ENCODE assay signal across 22 mouse cellular contexts in the genomic region with DNA sequence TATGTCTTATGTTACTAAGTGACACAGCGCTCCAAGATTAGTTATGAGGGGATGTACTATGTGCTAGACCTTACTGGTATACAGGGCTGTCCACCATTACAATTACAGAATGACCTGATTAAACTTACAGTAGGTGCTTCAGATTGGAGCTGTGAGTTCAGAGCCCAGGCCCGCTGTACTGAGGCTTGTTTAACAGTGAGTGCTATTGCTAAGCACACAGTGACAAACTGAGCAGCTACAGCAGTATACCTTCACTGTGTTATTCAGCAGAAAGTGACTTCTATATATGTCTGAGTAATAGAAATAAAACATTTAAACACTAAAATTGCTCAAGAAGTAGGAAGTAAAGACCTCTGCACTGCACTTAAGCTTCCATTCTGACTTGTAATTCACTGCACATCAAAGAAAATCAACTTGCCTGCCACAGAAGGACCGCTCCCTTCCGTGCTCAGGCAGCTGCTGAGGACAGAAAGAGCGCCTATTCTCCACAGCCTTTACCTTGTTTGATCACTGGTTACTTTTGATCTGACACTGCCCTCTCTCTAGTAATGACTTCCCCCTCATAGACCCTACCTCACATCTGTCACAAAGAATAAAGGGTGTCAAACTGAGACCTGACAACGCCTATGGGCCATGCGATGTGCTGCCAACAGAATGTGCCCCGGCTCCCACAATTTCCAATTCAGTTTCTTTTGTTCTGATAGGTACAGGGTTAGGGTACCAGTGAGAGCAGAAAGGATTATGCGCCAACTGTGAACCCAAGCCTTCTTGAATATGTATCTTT. TPM values are rescaled to one million over a fixed set of nuclear protein-coding genes. Genes with fewer than 3 reads are reported as not detected.
DNase-seq lines count a peak whose midpoint lies in the region; ATAC-seq and TF ChIP-seq lines count a peak whose summit lies in the region.
"Had no signal": no experiment of that assay in that cellular context is flagged by ENCODE, and none has a peak within 500 bp of the region (broad histone marks: within the 10 kb centered on the region; RNA-seq: fewer than 3 reads in every experiment).

No protein-coding gene starts in this region.

- peaks cover 9% of the 10 kb centered on the region for H3K4me1 ChIP-seq in forebrain, embryonic 13.5 days
- H3K4me1 ChIP-seq in forebrain, postnatal 0 days (ENCODE audit: insufficient read depth) = no peaks in the 10 kb centered on the region
- peaks cover 24% of the 10 kb centered on the region for H3K4me1 ChIP-seq in midbrain, embryonic 10.5 days
- no peaks in the 10 kb centered on the region for H3K4me1 ChIP-seq in midbrain, postnatal 0 days (ENCODE audit: insufficient read depth, low read length)
- H3K4me1 ChIP-seq in midbrain, embryonic 13.5 days (replicated peaks) = peaks cover 30% of the 10 kb centered on the region
- H3K4me1 ChIP-seq: embryonic facial prominence, embryonic 12.5 days; intestine, embryonic 15.5 days; limb, embryonic 10.5 days; lung, embryonic 15.5 days; megakaryocyte, embryonic 14.5 days had no signal

- TF ChIP-seq CTCF in forebrain, postnatal 0 days (IDR thresholded peaks at IDR 0.05; ENCODE audit: low read depth) = no peak
- TF ChIP-seq CTCF in midbrain, postnatal 0 days (IDR thresholded peaks at IDR 0.05) = no peak

- no peak overlapping the region for H3K9ac ChIP-seq in forebrain, embryonic 13.5 days
- H3K9ac ChIP-seq in forebrain, postnatal 0 days = no peak overlapping the region
- no peak overlapping the region for H3K9ac ChIP-seq in midbrain, postnatal 0 days (replicated peaks; ENCODE audit: low read length, poor library complexity, severe bottlenecking)
- H3K9ac ChIP-seq in midbrain, embryonic 13.5 days (replicated peaks) = no peak overlapping the region
- H3K9ac ChIP-seq: embryonic facial prominence, embryonic 12.5 days; heart, embryonic 15.5 days; intestine, embryonic 15.5 days; liver, embryonic 15.5 days; lung, embryonic 15.5 days had no signal

- H3K36me3 ChIP-seq in forebrain, embryonic 13.5 days (ENCODE audit: poor library complexity, severe bottlenecking) = no peaks in the 10 kb centered on the region
- H3K36me3 ChIP-seq in forebrain, postnatal 0 days (ENCODE audit: insufficient read depth) = no peaks in the 10 kb centered on the region
- H3K36me3 ChIP-seq in midbrain, embryonic 10.5 days = peaks cover 23% of the 10 kb centered on the region
- no peaks in the 10 kb centered on the region for H3K36me3 ChIP-seq in midbrain, postnatal 0 days (ENCODE audit: insufficient read depth, low read length)
- peaks cover 7% of the 10 kb centered on the region; the same call in 1 of the 2 replicates for H3K36me3 ChIP-seq in midbrain, embryonic 13.5 days
- H3K36me3 ChIP-seq: embryonic facial prominence, embryonic 12.5 days; heart, embryonic 15.5 days; intestine, embryonic 15.5 days; liver, embryonic 15.5 days; lung, embryonic 15.5 days had no signal

- 36% methylated on average over 9 of the region's 9 CpGs for WGBS in forebrain, embryonic 13.5 days
- 40% methylated on average over 9 of the region's 9 CpGs for WGBS in forebrain, postnatal 0 days
- WGBS in midbrain, embryonic 10.5 days = 48% methylated on average over 9 of the region's 9 CpGs
- 35% methylated on average over 9 of the region's 9 CpGs for WGBS in midbrain, postnatal 0 days
- 25% methylated on average over 9 of the region's 9 CpGs for whole genome bisulfite sequencing in midbrain, embryonic 13.5 days

- ATAC-seq in forebrain, embryonic 13.5 days = peak; percentile 50; the same call in 1 of the 2 replicates
- ATAC-seq in forebrain, postnatal 0 days = no peak
- ATAC-seq in midbrain, postnatal 0 days (ENCODE audit: low FRiP score) = no peak
- peak; percentile 97 for ATAC-seq in midbrain, embryonic 13.5 days
- ATAC-seq in frontal cortex, adult (ENCODE audit: low TSS enrichment) = no peak
- ATAC-seq: CD4-positive, CD25-positive, alpha-beta regulatory T cell, adult 4 months; intestine, embryonic 15.5 days had no signal

- no peak overlapping the region for H3K4me3 ChIP-seq in forebrain, embryonic 13.5 days
- no peak overlapping the region for H3K4me3 ChIP-seq in forebrain, postnatal 0 days (ENCODE audit: low read depth, low read length)
- no peak overlapping the region for H3K4me3 ChIP-seq in midbrain, embryonic 10.5 days
- H3K4me3 ChIP-seq in midbrain, postnatal 0 days (ENCODE audit: low read depth, low read length) = no peak overlapping the region
- H3K4me3 ChIP-seq in midbrain, embryonic 13.5 days (replicated peaks) = no peak overlapping the region
- H3K4me3 ChIP-seq: embryonic facial prominence, embryonic 12.5 days; gastrocnemius, adult 2 months; heart, embryonic 15.5 days; intestine, embryonic 15.5 days; limb, embryonic 10.5 days; liver, embryonic 15.5 days; lung, embryonic 15.5 days; megakaryocyte, embryonic 14.5 days had no signal

- H3K9me3 ChIP-seq in forebrain, embryonic 13.5 days (replicated peaks) = no peaks in the 10 kb centered on the region
- no peaks in the 10 kb centered on the region for H3K9me3 ChIP-seq in forebrain, postnatal 0 days (ENCODE audit: low read length)
- no peaks in the 10 kb centered on the region; the same call in 1 of the 2 replicates for H3K9me3 ChIP-seq in midbrain, embryonic 10.5 days (replicated peaks)
- H3K9me3 ChIP-seq in midbrain, postnatal 0 days (ENCODE audit: low read length) = no peaks in the 10 kb centered on the region
- no peaks in the 10 kb centered on the region for H3K9me3 ChIP-seq in midbrain, embryonic 13.5 days
- H3K9me3 ChIP-seq: embryonic facial prominence, embryonic 12.5 days; heart, embryonic 15.5 days; intestine, embryonic 15.5 days; limb, embryonic 10.5 days; liver, embryonic 15.5 days; lung, embryonic 15.5 days; megakaryocyte, embryonic 14.5 days had no signal

- H3K27ac ChIP-seq in forebrain, embryonic 13.5 days = no peak overlapping the region
- H3K27ac ChIP-seq in forebrain, postnatal 0 days (ENCODE audit: low read depth, low read length) = no peak overlapping the region
- peak overlapping the region; percentile 46 for H3K27ac ChIP-seq in midbrain, embryonic 10.5 days (replicated peaks)
- no peak overlapping the region for H3K27ac ChIP-seq in midbrain, postnatal 0 days (ENCODE audit: low read depth, low read length)
- H3K27ac ChIP-seq in midbrain, embryonic 13.5 days = peak overlapping the region; percentile 68
- H3K27ac ChIP-seq: embryonic facial prominence, embryonic 12.5 days; gastrocnemius, adult 2 months; heart, embryonic 15.5 days; intestine, embryonic 15.5 days; limb, embryonic 10.5 days; liver, embryonic 15.5 days; lung, embryonic 15.5 days had no signal

- H3K4me2 ChIP-seq in forebrain, embryonic 13.5 days = no peak overlapping the region
- no peak overlapping the region for H3K4me2 ChIP-seq in forebrain, postnatal 0 days (ENCODE audit: low read depth)
- H3K4me2 ChIP-seq in midbrain, postnatal 0 days (ENCODE audit: low read depth, low read length, poor library complexity, severe bottlenecking) = no peak overlapping the region
- H3K4me2 ChIP-seq in midbrain, embryonic 13.5 days (replicated peaks) = no peak overlapping the region
- H3K4me2 ChIP-seq: embryonic facial prominence, embryonic 12.5 days; heart, embryonic 15.5 days; intestine, embryonic 15.5 days; liver, embryonic 15.5 days; lung, embryonic 15.5 days had no signal

- H3K27me3 ChIP-seq in forebrain, embryonic 13.5 days = no peaks in the 10 kb centered on the region
- H3K27me3 ChIP-seq in forebrain, postnatal 0 days (ENCODE audit: insufficient read depth, low read length) = no peaks in the 10 kb centered on the region
- no peaks in the 10 kb centered on the region for H3K27me3 ChIP-seq in midbrain, embryonic 10.5 days (ENCODE audit: low read depth, poor library complexity, severe bottlenecking)
- no peaks in the 10 kb centered on the region for H3K27me3 ChIP-seq in midbrain, postnatal 0 days (ENCODE audit: insufficient read depth, low read length)
- no peaks in the 10 kb centered on the region for H3K27me3 ChIP-seq in midbrain, embryonic 13.5 days
- H3K27me3 ChIP-seq: embryonic facial prominence, embryonic 12.5 days; heart, embryonic 15.5 days; intestine, embryonic 15.5 days; liver, embryonic 15.5 days; lung, embryonic 15.5 days; megakaryocyte, embryonic 14.5 days had no signal

- no peak for DNase-seq in forebrain, postnatal 0 days
- DNase-seq in midbrain, embryonic 10.5 days (ENCODE audit: low spot score) = peak; percentile 53
- DNase-seq in midbrain, postnatal 0 days (ENCODE audit: low spot score) = no peak
- DNase-seq in left cerebral cortex, adult 11 months (ENCODE audit: low spot score) = no peak
- DNase-seq: adrenal gland, postnatal 14 days; cerebellum, adult 9-10 months; gastrocnemius, adult 2 months; kidney, adult 8-10 months; kidney, postnatal 10 days; liver; lung, postnatal 36 days had no signal

RNA-seq across cellular contexts. Expression of gene Fbxl17, which starts 39.9 kb away (rescaled TPM):
- 5.6 and 7.0 TPM in 2 replicates for polyA plus RNA-seq in forebrain, embryonic 13.5 days (2015; fragmentation: Nextera tagmentation; extraction: Ambion mirVana)
- 27.3 and 32.0 TPM in 2 replicates for total RNA-seq in forebrain, postnatal 0 days (2014; rRNA removed)
- 9.5 and 10.7 TPM in 2 replicates for polyA plus RNA-seq in forebrain, postnatal 0 days (2015; fragmentation: Nextera tagmentation; extraction: Ambion mirVana)
- polyA plus RNA-seq in midbrain, embryonic 10.5 days (2016; fragmentation: Nextera tagmentation; extraction: Ambion mirVana) = 3.7 and 6.6 TPM in 2 replicates
- total RNA-seq in midbrain, postnatal 0 days (2014; rRNA removed) = 39.2 and 46.0 TPM in 2 replicates
- polyA plus RNA-seq in midbrain, postnatal 0 days (2015; fragmentation: Nextera tagmentation; extraction: Ambion mirVana) = 16.3 and 16.6 TPM in 2 replicates
- 28.5 and 29.0 TPM in 2 replicates for polyA plus RNA-seq in midbrain, embryonic 13.5 days (2015; fragmentation: Nextera tagmentation; extraction: Ambion mirVana)

Comparison
In these comparisons a context has a peak if more than half of its experiments do, and no peak if none do; other contexts are left out.
1. ATAC-seq: peak in forebrain, embryonic 13.5 days (single experiment) and midbrain, embryonic 13.5 days (single experiment); none in forebrain, postnatal 0 days (single experiment), midbrain, postnatal 0 days (single experiment) and frontal cortex, adult (single experiment).
2. H3K27ac ChIP-seq: peak in midbrain, embryonic 10.5 days (single experiment) and midbrain, embryonic 13.5 days (single experiment); none in forebrain, embryonic 13.5 days (single experiment), forebrain, postnatal 0 days (single experiment) and midbrain, postnatal 0 days (single experiment).